Mouse (Mus musculus) kidney, adult 18-20 months (tissue): ENCODE measurements at regions not wholly inside any gene's neighbourhood (a gene's known extent, or its start where the extent isn't known, plus 50 kb on each side); places are given as distances from the start of the nearest gene placed in this dataset.
A peak's percentile ranks its signal among the peaks of the same experiment; 100 is the strongest.

Experiments used
- DNase-seq: peaks from one replicate; pipeline ENCODE4 v3.0.0; 2021

GRCm38 (mm10) chr6:135525841-135526327 lies 163.5 kb downstream of the Emp1 start:
- peak; percentile 16 for DNase-seq

DNA sequence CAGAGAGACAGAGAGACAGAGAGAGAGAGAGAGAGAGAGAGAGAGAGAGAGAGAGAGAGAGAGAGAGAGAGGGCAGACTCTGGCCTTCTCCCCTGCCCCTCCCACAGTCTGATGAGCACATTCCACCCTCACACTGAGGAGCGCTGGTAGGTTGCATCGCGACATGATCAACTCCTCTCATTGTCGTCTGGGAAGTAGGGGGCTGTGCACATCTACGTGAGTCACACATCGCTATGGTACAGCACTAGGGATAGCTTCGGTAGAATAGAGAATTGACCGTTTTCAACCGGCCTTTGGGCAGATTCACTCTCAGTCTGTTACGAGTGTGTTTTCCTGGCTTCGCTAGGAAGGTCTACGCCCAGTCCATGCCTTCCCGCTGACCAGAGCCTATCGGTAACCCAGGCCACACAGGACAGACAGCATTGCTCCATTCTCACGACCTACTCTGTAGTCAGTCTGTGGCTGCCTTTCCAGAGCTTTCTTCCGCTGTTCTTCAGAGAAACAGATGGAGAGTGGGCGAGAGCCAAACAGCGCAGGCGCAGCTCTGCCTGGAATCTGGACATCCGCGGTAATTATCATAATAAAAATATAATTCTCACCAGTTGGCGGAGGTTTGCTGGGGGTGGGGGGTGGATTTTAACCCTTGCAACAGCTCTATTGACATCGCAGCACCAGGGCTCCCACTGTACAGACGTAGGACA lies 164.3 kb downstream of the Emp1 start:
- no peak for DNase-seq

- no peak for DNase-seq
These were observed 165.5 kb downstream of the Emp1 start for GRCm38 (mm10) chr6:135527879-135528278.

GRCm38 (mm10) chr6:135539791-135540646 lies 177.7 kb downstream of the Emp1 start:
- DNase-seq, result no peak

DNA sequence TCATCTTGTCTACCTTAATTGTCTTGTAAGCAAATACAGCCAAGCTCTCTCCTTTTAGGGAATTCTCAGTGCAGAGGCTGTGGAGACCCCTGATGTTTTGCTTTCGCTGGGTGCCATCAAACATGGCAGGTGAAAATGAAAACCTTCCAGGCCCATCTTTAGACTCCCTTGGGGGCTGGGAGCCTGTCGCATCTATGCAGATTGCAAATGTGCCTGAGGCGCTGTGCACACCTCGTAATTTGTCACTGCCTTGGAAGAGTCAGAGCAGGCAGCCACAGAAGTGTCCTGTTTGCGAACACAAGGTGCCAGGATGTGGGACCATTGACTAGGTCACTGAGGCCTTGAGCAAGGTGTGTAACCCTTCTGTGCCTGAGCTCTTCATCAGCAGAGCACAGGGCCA lies 179.2 kb downstream of the Emp1 start:
- DNase-seq, result no peak

- DNase-seq, result peak; percentile 40
These were observed 180.0 kb downstream of the Emp1 start for GRCm38 (mm10) chr6:135542356-135542755.

DNA sequence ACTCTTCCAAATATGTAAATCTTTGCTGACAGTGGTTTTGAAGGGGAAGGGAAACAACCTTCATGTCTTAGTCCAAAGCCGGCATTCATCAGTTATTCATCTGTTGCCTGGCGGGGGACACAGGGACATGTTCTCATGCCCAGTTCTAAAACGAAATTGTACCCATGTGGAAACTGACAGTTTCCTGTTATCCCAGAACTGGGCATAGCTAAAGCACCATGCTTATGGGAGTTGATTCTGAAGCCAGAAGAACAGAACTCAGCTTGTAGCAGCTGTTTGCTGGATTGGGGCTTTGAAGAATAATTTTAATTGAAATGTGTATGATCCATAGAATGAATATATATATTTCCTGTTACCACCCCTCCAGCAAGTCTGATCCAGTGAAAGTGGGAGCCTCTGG lies 181.0 kb downstream of the Emp1 start:
- DNase-seq, result no peak

GRCm38 (mm10) chr6:135543863-135544262 lies 181.5 kb downstream of the Emp1 start:
- peak; percentile 63 for DNase-seq

- DNase-seq, result no peak
These were observed 188.1 kb downstream of the Emp1 start for GRCm38 (mm10) chr6:135550368-135550950.

DNA sequence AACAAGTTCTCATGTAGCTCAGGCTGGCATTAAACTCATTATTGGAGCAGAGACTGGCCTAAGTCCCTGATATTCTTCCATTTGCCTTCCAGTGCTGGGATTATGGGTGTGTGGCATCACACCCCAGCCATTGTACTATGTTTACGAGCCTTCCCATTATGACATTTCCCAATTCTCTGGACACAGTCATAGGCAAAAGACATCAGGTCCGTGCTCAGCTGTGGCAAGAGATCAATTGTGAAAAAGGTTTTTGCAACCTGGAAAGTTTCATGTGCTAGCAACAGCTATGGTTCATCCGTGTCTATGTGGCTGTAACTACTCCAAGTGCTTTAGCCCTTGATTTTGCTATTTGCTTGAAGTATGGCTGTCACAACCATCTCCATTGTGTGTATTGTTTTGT lies 190.1 kb downstream of the Emp1 start:
- DNase-seq, result no peak

- DNase-seq, result peak; percentile 95
These were observed 197.2 kb downstream of the Emp1 start for GRCm38 (mm10) chr6:135559501-135559907.

DNA sequence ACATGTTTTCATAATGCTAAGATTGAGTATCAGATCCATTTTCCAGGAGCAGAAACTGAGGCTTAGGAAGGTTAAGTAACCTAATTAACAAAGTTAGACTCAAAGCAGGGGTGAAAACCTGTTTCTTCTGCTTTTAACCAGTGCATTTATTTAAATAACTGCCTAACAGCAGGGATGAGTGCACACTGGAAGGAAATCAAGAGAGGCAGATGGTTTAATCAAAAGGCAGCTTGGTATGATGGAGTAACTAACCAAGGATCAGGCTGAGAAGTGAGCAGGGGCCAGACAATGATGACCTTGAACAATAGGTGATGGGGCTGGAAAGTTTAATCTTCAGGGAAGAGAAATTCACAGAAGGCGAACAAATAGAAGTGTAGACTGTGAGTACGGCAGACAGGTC lies 199.9 kb downstream of the Emp1 start:
- DNase-seq, result no peak

DNA sequence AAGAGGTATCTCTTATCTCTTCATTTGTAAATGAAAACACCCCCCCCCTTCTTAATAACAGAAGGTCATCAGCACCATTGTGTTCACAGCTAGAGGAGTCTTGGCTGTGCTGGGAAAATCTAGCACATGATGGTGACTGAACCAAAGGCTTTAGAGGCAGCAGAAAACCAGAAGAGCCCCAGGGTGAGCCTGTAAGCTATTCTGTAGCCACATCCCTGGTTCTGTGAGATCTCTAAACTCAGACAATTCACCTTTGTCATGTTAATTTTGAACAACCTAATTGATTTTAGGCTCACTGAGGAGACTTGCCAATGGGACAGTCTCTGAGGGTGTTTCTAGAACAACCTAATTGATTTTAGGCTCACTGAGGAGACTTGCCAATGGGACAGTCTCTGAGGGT lies 201.4 kb downstream of the Emp1 start:
- DNase-seq, result no peak

DNA sequence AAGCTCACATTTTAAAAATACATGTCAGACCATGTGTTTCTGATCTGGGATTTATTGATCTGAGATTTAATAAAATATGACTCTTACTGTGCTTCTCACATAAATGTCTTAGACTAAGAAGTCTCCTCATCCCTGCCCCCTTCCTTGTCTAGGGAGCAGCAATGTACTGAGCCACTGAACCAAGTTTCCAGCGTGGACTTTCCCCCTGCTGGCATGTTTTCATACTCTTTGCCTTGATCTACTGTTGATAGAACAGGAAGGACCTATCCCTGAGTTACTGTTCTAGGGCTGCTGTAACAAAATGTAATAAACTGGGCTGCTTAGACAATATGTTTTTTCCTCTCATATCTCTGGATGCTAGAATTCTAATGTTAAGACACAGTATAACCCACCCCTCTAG lies 206.7 kb downstream of the Emp1 start:
- no peak for DNase-seq

GRCm38 (mm10) chr6:135575294-135575693 lies 212.9 kb downstream of the Emp1 start:
- DNase-seq, result no peak

GRCm38 (mm10) chr6:135578728-135579127 lies 216.4 kb downstream of the Emp1 start:
- DNase-seq, result no peak

GRCm38 (mm10) chr6:135582567-135582966 lies 220.2 kb downstream of the Emp1 start:
- no peak for DNase-seq

- DNase-seq, result no peak
These were observed 222.4 kb downstream of the Emp1 start for GRCm38 (mm10) chr6:135584782-135585181.

DNA sequence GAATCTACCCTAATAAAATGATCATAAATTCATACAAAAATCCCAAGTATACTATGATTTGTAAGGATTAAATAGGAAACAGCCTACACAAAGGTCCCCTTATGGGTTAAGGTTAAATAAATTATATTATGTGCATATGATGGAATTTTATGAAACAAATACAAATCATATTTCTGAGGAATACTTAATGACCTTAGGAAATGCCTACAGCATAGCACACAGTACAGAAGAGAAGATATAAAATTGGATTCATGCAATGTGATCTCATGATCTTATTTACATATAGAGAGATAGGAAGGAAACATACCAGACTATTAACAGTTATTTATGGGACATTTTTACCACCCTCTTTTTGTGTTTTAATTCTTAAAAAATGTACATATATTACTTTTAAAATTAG lies 227.7 kb downstream of the Emp1 start:
- DNase-seq, result no peak

DNA sequence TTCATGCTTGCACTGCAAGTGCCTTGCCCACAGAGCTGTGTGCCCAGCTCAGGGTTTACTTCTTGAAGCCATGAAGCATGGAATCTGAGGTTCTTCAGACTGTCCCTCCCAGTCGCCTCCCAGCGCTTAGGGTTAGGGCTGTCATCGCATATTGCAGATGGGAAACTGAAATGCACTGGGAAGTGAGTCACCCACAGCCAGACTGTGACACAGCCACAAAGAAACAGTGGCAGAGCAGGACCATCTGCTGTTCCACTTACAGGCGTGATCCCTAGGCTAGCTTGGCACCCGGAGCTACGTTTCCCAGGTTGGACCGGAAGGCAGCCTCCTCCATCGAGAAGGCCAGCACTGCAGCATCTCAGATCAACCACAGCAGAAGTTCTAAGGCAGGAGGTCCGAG lies 228.7 kb downstream of the Emp1 start:
- no peak for DNase-seq

GRCm38 (mm10) chr6:135596358-135596757 lies 234.0 kb downstream of the Emp1 start:
- no peak for DNase-seq

DNA sequence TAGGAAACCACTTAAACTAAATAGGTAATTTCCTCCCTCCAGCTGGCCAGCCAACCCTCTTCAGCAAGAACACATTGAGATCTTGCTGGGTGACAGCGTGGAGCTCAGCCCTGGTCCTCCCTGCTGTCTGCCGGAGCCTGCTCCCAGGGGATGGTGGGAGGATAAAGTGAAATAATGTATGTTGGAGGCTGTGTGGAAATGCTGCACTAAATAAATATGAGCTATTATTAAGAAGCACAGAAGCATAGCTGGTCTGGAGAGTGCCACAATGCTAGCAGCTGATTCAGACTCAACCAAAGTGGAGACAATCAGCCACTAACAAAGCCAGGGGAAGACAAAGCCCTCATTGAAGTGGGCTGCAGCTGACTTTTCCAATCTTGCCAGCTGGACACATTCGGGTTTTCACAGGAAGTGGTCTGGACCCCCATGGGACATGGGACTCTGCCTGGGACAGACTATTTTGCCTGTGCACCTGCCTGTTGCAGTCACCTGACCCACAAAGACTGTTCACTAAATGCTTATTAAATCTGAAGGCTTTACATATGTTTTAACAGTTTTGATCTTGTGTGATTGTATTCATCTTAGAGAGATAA lies 248.3 kb downstream of the Emp1 start:
- DNase-seq, result no peak

DNA sequence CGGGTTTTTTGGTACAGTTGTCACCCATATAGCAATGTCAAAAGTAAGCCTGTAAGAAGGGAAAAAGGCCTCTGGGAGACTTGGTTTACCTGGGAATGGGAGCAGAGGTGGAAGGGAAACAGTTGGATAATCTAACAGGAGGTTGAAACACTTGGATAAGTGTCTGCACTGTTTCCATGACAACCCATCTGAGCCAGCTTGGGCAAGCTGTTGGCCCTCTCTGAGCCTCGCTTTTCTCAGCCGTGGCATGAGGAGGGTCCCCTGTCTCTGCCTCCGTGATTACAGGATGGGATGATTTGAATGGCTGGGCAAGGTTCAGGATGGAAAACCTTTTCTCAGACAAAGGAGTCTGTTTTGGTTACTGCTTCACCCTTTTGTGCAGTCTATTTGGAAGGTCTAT lies 265.6 kb downstream of the Emp1 start:
- DNase-seq, result no peak
